Mouse (Mus musculus) MEL-GATA-1-ER (cell line): ENCODE measurements around the gene Dok7.

Experiments used
- DNase-seq: peaks from one replicate; pipeline ENCODE4 v3.0.0-alpha.2; 2012; ENCODE audit warnings: low read depth; ENCODE audit errors: extremely low read depth

The Dok7 gene

GRCm38 (mm10) chr5:35116002-35116401 lies 59.4 kb downstream of the Dok7 start:
- no peak for DNase-seq

- DNase-seq = no peak
Measured at GRCm38 (mm10) chr5:35117633-35118032, 61.1 kb downstream of the Dok7 start.

- no peak for DNase-seq
Measured at GRCm38 (mm10) chr5:35118418-35118817, 61.9 kb downstream of the Dok7 start.

- no peak for DNase-seq
Measured at GRCm38 (mm10) chr5:35120024-35120423, 63.5 kb downstream of the Dok7 start.

- no peak for DNase-seq
Measured at GRCm38 (mm10) chr5:35129208-35129607, 72.6 kb downstream of the Dok7 start.

GRCm38 (mm10) chr5:35129767-35130191 lies 73.2 kb downstream of the Dok7 start:
- no peak for DNase-seq

GRCm38 (mm10) chr5:35131237-35131636 lies 74.7 kb downstream of the Dok7 start:
- no peak for DNase-seq

- peak; percentile 57 for DNase-seq
Measured at GRCm38 (mm10) chr5:35131773-35132172, 75.2 kb downstream of the Dok7 start.

- DNase-seq = no peak
Measured at GRCm38 (mm10) chr5:35132278-35132980, 75.9 kb downstream of the Dok7 start.

- no peak for DNase-seq
Measured at GRCm38 (mm10) chr5:35133468-35133867, 76.9 kb downstream of the Dok7 start.

GRCm38 (mm10) chr5:35134286-35134685 lies 77.7 kb downstream of the Dok7 start:
- DNase-seq = no peak

GRCm38 (mm10) chr5:35135903-35136302 lies 79.3 kb downstream of the Dok7 start:
- DNase-seq = no peak
